Mouse (Mus musculus) thymus, adult 2 months (tissue): ENCODE data around the gene Enkd1.

Experiments
- CTCF ChIP-seq: fragments of 200-500 bp; IDR thresholded peaks from 2 replicates; pipeline ENCODE4 v1.5.1; 2012; ENCODE audit warnings: mild to moderate bottlenecking, control low read depth, low read length, moderate library complexity, borderline replicate concordance; ENCODE audit not compliant: control insufficient read depth, poor library complexity, insufficient read depth; ENCODE audit errors: extremely low read depth
- POLR2A ChIP-seq: fragments of 200-500 bp; IDR thresholded peaks from 2 replicates; pipeline ENCODE4 v1.6.1; 2012; ENCODE audit warnings: mild to moderate bottlenecking, low read length, control low read depth, moderate library complexity; ENCODE audit not compliant: control insufficient read depth, poor library complexity, insufficient read depth; ENCODE audit errors: extremely low read depth

GRCm38 (mm10) chr8:105695080-105695780, 12.8 kb downstream of the Enkd1 start:
- TF ChIP-seq CTCF, result no peak
- no peak for TF ChIP-seq POLR2A
